Mouse (Mus musculus): Measurements from ENCODE around the gene Zfp628.

The Zfp628 gene

DNA sequence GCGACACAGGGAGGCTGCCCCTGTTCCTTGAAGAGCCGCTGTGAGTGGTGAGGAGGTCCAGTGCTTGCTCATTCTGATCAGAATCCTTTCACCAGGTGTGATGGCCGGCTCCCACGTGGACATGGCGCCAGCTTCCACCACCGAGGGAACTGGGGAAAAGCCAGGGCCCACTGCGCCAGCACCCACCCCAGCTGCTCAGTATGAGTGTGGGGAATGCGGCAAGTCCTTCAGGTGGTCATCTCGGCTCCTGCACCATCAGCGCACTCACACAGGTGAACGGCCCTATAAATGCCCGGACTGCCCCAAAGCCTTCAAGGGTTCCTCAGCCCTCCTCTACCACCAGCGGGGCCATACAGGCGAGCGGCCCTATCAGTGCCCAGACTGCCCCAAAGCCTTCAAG, 3.7 kb downstream of the Zfp628 start:
- DNase-seq (ENCODE audit: low spot score) = no peak

GRCm38 (mm10) chr7:4919096-4919495, 4.1 kb downstream of the Zfp628 start:
- DNase-seq (ENCODE audit: low spot score) = no peak

- no peak for DNase-seq (ENCODE audit: low spot score)
These were observed 5.0 kb downstream of the Zfp628 start for GRCm38 (mm10) chr7:4919971-4920370.

DNA sequence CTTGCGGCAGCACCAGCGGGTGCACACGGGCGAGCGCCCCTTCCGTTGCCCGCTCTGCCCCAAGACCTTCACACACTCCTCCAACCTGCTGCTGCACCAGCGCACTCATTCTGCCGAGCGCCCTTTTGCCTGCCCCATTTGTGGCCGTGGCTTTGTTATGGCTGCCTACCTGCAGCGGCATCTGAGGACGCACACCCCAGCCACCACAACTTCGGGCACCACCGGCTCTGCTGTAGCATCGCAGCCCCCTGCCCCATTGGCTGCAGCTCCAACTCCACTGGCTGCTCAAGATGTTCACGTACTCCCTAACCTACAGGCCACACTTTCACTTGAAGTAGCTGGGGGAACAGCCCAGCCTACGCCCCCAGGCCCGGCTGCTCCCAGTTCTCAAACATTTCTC, 5.5 kb downstream of the Zfp628 start:
- DNase-seq (ENCODE audit: low spot score) = no peak

DNA sequence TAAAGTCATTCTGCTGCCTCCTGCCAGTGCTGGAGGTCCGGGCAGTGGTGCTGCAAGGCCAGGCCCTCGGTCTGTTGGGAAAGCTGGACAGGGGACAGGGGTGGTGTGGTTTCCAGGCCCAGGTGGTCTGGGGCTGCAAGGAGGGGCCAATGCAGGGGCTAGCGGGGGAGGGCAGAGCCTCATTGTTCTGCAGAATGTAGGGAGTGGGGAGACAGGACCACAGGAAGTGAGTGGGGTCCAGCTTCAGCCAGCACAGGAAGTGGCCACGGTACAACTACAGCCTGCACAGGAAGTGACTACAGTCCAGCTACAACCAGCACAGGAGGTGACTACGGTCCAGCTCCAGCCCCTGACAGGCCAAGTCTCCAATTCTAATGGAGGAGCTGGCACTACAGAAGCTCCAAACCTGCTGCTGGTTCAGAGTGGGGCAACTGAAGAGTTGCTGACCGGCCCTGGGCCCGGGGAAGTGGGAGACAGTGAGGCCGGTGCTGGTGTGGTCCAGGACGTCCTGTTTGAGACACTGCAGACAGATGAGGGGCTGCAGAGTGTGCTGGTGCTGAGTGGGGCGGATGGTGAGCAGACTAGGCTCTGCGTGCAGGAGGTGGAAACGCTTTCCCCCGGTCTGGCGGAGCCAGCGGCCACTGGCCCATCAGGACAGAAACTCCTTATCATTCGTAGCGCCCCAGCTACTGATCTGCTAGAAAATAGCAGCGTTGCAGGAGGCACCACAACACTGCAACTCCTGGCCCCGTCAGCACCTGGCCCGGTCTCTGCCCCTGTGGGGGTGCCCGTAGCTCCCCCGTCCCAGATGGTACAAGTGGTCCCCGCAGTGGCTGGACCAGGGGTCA, 6.2 kb downstream of the Zfp628 start:
- DNase-seq (ENCODE audit: low spot score) = no peak

DNA sequence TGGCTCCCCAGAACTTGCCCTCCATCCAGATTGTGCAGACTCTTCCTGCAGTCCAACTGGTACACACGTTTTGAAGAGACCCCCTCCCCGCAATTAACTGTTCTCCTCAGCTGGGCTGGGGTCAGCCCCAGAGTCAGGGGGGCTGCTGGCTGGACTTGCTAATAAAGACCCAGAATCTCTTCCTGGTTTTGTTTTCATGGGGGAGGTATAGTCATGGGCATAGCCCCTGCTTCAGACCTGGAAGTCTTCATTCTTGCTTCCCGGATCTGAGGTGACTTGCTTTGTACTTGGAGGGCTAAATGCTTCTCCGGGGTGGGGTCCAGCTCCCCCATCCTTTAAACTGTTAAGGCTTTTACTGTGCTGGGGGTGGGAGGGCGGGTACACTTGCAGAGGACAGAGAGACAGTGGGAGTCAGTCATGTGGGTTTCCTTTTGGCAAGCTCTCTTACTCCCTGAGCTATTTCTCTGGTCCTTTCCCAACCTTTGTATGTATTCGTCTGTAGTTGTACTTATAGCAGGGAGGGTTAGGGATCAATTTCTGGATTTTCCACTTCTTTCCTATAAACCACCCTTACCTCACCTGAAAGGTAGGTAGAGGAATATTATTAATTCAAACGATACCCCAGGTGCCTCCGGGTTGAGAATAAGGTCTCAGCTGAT, 6.9 kb downstream of the Zfp628 start, which contains the start of gene Nat14:
TSS of gene Nat14 (plus strand) at position 205 of the 659 bp plus-strand sequence.
- no peak for DNase-seq (ENCODE audit: low spot score)

GRCm38 (mm10) chr7:4922508-4922907, 7.5 kb downstream of the Zfp628 start:
- DNase-seq (ENCODE audit: low spot score) = peak; percentile 89

DNA sequence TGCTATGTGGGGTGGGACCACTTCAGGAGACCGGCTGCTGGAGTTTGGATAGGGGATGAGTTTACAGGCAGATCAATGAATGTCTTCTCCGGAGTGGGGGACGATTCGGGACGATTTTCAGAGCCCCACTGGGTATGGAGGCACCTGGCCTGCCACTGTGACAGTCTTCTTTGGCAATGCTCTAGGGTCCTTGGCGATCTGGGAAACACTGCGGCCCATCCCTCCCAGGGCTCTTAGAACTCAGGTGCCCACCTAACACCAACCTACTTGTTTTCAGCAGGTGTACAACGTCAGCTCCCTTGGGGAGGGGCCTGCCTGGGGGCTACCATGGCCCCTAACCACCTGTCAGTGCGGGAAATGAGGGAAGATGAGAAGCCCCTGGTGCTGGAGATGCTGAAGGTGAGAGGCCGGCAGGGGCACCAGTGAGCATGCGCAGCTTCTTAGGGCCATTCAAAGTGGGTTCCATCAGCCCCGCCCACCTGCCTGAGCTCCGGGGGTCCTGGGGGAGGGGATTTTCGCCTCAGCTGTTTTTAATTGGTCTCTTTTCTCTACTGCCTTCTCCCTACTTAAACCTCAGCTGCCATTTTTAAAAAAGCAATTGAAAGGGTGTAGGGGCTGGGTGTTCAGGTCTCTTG, 8.0 kb downstream of the Zfp628 start:
- peak; percentile 84 for DNase-seq (ENCODE audit: low spot score)

DNA sequence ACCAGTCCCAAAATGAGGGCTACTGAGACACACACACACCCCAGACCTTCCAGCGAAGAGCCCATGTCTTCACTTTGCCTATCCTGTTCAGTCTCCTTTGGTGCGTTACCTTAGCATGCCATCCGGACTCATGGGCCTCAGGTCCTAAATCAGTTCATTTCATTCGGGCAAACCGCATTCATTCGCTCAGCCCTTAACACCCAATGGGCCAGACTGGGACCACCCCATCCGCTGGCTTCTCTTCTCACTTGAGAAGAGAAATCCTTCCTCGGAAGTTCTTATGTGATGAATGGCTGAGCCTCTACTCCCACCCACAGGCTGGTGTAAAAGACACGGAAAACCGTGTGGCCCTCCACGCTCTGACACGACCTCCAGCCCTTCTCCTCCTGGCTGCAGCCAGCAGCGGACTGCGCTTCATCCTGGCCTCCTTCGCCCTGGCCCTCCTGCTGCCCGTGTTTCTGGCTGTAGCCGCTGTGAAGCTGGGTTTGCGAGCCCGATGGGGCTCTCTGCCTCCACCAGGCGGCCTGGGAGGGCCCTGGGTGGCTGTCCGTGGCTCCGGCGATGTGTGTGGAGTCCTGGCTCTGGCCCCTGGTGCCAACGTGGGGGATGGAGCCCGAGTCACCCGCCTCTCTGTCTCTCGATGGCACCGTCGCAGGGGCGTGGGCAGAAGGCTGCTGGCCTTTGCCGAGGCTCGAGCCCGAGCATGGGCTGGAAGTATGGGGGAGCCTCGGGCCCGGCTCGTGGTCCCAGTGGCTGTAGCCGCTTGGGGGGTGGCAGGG, 8.8 kb downstream of the Zfp628 start:
- DNase-seq (ENCODE audit: low spot score) = peak; percentile 68

DNA sequence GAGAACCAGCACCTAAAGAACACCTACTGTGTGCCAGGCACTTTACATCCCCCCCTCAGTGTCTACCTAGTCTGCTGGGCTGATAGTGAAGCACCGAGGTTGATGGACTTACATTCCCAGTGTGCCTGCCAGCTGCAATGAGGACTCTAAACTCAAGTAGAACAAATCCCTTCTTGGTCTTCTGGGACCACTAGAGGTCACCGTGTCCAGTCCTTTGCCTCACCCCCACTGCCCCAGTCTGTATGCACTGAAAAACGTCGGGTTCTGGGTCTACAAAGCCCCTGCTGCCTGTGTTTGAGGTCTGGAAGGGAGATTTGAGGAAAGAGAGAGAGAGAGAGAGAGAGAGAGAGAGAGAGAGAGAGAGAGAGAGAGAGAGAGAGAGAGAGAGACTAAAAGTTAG, 9.5 kb downstream of the Zfp628 start:
- DNase-seq (ENCODE audit: low spot score) = no peak

- no peak for DNase-seq (ENCODE audit: low spot score)
These were observed 9.9 kb downstream of the Zfp628 start for GRCm38 (mm10) chr7:4924891-4925301.

- no peak for DNase-seq (ENCODE audit: low spot score)
These were observed 10.7 kb downstream of the Zfp628 start, which contains the start of gene Ssc5d for GRCm38 (mm10) chr7:4925441-4926381. Gene Ssc5d (plus strand): TSS chr7:4925785.

- no peak for DNase-seq (ENCODE audit: low spot score)
These were observed 11.8 kb downstream of the Zfp628 start for GRCm38 (mm10) chr7:4926849-4927248.

DNA sequence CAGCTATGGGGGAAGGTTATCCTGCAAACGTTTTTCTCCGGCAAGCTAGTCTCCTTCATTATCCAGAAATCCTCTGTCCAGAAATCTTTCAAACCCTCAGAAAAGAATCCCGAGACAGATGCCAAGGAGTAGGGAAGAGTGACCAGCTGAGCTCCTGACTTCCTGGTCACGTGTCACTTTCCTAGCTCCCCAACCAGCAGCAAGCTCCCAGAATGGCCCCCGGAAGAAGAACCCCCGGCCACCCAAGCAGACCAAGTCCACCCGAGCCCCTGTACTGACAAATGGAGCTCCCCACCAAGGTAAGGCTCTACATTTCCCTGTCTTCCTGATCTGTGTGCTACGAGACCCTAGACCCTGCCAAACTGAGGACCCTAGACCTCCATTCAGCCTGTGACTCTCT, 12.7 kb downstream of the Zfp628 start:
- no peak for DNase-seq (ENCODE audit: low spot score)

- DNase-seq (ENCODE audit: low spot score) = no peak
These were observed 13.3 kb downstream of the Zfp628 start for GRCm38 (mm10) chr7:4928323-4928722.

DNA sequence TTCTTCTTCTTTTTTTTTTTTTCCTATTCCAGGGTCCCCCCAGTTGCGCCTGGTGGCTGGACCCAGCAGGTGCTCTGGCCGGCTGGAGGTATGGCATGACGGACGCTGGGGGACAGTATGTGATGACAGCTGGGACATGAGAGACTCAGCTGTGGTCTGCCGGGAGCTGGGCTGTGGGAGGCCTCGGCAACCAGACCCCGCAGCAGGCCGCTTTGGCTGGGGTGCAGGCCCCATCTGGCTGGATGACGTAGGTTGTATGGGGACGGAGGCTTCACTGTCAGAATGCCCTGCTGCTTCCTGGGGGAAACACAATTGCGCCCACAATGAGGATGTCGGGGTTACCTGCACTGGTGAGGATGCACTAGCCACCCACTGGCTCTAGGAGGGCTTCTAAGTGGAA, 18.1 kb downstream of the Zfp628 start:
- DNase-seq (ENCODE audit: low spot score) = no peak

DNA sequence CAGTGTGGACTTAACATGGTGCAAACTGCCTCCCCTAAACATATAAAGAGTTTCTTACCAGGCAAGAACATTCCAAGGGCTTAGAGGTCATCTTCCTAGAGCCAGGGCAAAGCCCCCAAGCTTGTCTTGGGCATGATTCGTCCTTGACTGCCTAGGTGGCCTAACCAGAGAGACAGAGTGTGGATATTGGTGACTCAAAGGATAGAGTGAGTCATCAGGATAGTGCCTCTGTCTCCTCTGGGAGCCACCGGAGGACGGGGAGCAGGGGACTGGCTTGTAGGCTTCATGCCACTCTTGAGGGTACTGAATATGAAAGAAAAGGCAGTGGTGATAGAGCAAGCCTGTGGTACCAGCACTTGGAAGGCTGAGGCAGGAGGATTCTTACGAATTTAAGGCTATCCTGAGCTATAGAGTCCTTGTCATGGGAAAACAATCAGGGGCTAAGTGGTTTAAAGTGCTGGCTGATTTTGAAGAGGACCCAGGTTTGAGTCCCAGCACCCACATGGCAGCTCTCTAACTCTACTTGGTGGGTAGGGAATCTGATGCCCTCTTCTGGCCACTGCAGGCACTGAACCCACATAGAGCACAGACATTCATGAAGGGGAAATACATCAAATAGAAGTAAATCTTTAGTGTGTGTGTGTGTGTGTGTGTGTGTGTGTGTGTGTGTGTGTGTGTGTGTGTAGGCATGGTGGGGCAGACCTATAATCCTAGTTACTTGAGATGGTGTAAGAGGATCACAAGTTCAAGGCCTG, 19.3 kb downstream of the Zfp628 start:
- no peak for DNase-seq (ENCODE audit: low spot score)

GRCm38 (mm10) chr7:4936832-4937231, 21.8 kb downstream of the Zfp628 start:
- DNase-seq (ENCODE audit: low spot score) = no peak

- DNase-seq (ENCODE audit: low spot score) = no peak
These were observed 22.4 kb downstream of the Zfp628 start for GRCm38 (mm10) chr7:4937392-4937791.

DNA sequence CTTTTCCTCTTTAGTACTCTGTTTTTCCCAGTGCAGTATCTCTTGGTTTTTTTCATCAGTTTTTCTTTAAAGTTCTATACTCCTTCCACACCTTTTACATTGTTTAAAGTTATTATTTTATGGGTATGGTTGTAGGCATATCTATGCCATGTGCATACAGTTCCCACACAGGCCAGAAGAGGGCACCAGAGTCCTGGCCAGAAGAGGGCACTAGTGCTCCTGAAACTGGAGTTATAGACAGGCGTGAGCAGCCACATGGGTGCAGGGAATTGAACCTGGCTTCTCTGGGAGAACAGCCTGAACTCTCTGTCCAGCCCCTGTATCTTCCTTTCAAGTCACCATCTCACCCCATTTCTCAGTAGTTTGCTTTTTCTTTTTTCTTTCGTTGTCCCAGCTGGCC, 23.4 kb downstream of the Zfp628 start:
- DNase-seq (ENCODE audit: low spot score) = no peak
